Mouse (Mus musculus) liver, embryonic 12.5 days (tissue): ENCODE measurements around the gene Pdia3. TPM values are rescaled to one million over a fixed set of nuclear protein-coding genes. Genes with fewer than 3 reads are reported as not detected.

Source experiments
- ATAC-seq: fragments of 200-750 bp; cut with Nextera tagmentation; 2 replicates; pipeline ENCODE4 v1.8.0; 2017; ENCODE audit warnings: moderate number of reproducible peaks, mild to moderate bottlenecking, moderate library complexity
- H3K27ac ChIP-seq: fragments of 300-500 bp; sonication (generic); 2 replicates; pipeline ENCODE4 v1.5.1; 2016; ENCODE audit warnings: mild to moderate bottlenecking
- H3K27me3 ChIP-seq: fragments of 300-500 bp; sonication (generic); replicated peaks from 2 replicates; pipeline ENCODE4 v1.6.1; 2016; ENCODE audit warnings: mild to moderate bottlenecking, moderate library complexity
- H3K36me3 ChIP-seq: fragments of 300-500 bp; sonication (generic); 2 replicates; pipeline ENCODE4 v1.6.1; 2016; ENCODE audit warnings: mild to moderate bottlenecking, moderate library complexity
- H3K4me1 ChIP-seq: fragments of 300-500 bp; sonication (generic); 2 replicates; pipeline ENCODE4 v1.6.1; 2016
- H3K4me2 ChIP-seq: fragments of 300-500 bp; sonication (generic); 2 replicates; pipeline ENCODE4 v1.6.1; 2016; ENCODE audit warnings: mild to moderate bottlenecking, moderate library complexity
- H3K4me3 ChIP-seq: fragments of 300-500 bp; sonication (generic); 2 replicates; pipeline ENCODE4 v1.5.1; 2016; ENCODE audit warnings: mild to moderate bottlenecking, moderate library complexity
- H3K9ac ChIP-seq: fragments of 300-500 bp; sonication (generic); 2 replicates; pipeline ENCODE4 v1.6.1; 2016; ENCODE audit warnings: mild to moderate bottlenecking, moderate library complexity
- H3K9me3 ChIP-seq: fragments of 300-500 bp; sonication (generic); replicated peaks from 2 replicates; pipeline ENCODE4 v1.6.1; 2016; ENCODE audit warnings: mild to moderate bottlenecking, moderate library complexity
- WGBS: fragments of 180-500 bp; shearing (Covaris S2); methylation state at CpG from one replicate; pipeline ENCODE4 v1.1.7; 2016; ENCODE audit not compliant: insufficient replicate concordance; 5-methylcytosine and 5-hydroxymethylcytosine counted together
- polyA plus RNA-seq: library from polyadenylated mRNA; unstranded; fragments of >200 nt; fragmentation: Nextera tagmentation; extraction: Ambion mirVana; gene quantifications from 2 replicates; pipeline ENCODE4 v1.2.1, GENCODE M21; 2016

Gene Pdia3
- polyA plus RNA-seq, 1 experiment from 2014 or later, result 364 TPM

GRCm38 (mm10) chr2:121415591-121415990, 2.0 kb downstream of the Pdia3 start:
- Histone ChIP-seq H3K36me3 (peaks cover 51% of the 10 kb centered on the region), H3K27ac (no peak overlapping the region), H3K4me1 (peaks cover 44% of the 10 kb centered on the region), H3K27me3 (no peaks in the 10 kb centered on the region), H3K9ac (peak overlapping the region; percentile 99), H3K9me3 (no peaks in the 10 kb centered on the region), H3K4me3 (peak overlapping the region; percentile 100), H3K4me2 (peak overlapping the region; percentile 89)
- 75% methylated on average over 3 of the region's 3 CpGs for WGBS
- no peak for ATAC-seq

GRCm38 (mm10) chr2:121416356-121416755, 2.8 kb downstream of the Pdia3 start:
- H3K9ac ChIP-seq, result no peak overlapping the region
- H3K4me1 ChIP-seq, result peaks cover 44% of the 10 kb centered on the region
- no peaks in the 10 kb centered on the region for H3K27me3 ChIP-seq
- H3K9me3 ChIP-seq, result no peaks in the 10 kb centered on the region
- peaks cover 57% of the 10 kb centered on the region for H3K36me3 ChIP-seq
- no peak overlapping the region for H3K4me3 ChIP-seq
- 80% methylated on average over 6 of the region's 6 CpGs for WGBS
- ATAC-seq, result no peak
- H3K27ac ChIP-seq, result no peak overlapping the region
- peak overlapping the region; percentile 89; the same call in 1 of the 2 replicates for H3K4me2 ChIP-seq

- Histone ChIP-seq H3K36me3 (peaks cover 78% of the 10 kb centered on the region), H3K4me3 (no peak overlapping the region), H3K27ac (no peak overlapping the region), H3K9ac (no peak overlapping the region), H3K27me3 (no peaks in the 10 kb centered on the region), H3K4me2 (no peak overlapping the region), H3K4me1 (peaks cover 30% of the 10 kb centered on the region), H3K9me3 (no peaks in the 10 kb centered on the region)
- WGBS, result 82% methylated on average over 3 of the region's 3 CpGs
- no peak for ATAC-seq
Observed at GRCm38 (mm10) chr2:121418476-121418875, 4.9 kb downstream of the Pdia3 start.

GRCm38 (mm10) chr2:121423166-121423565, 9.6 kb downstream of the Pdia3 start:
- no peak overlapping the region for H3K27ac ChIP-seq
- 79% methylated on average over 2 of the region's 2 CpGs for WGBS
- no peak overlapping the region for H3K9ac ChIP-seq
- no peak overlapping the region for H3K4me2 ChIP-seq
- ATAC-seq, result no peak
- no peaks in the 10 kb centered on the region for H3K9me3 ChIP-seq
- no peaks in the 10 kb centered on the region for H3K27me3 ChIP-seq
- peaks cover 95% of the 10 kb centered on the region for H3K36me3 ChIP-seq
- no peaks in the 10 kb centered on the region for H3K4me1 ChIP-seq
- no peak overlapping the region for H3K4me3 ChIP-seq

GRCm38 (mm10) chr2:121425890-121426289, 12.3 kb downstream of the Pdia3 start:
- peaks cover 99% of the 10 kb centered on the region for H3K36me3 ChIP-seq
- H3K4me2 ChIP-seq, result no peak overlapping the region
- H3K4me1 ChIP-seq, result no peaks in the 10 kb centered on the region
- WGBS, result 82% methylated on average over 2 of the region's 2 CpGs
- H3K27me3 ChIP-seq, result no peaks in the 10 kb centered on the region
- no peak overlapping the region for H3K9ac ChIP-seq
- no peak overlapping the region for H3K4me3 ChIP-seq
- H3K9me3 ChIP-seq, result no peaks in the 10 kb centered on the region
- H3K27ac ChIP-seq, result no peak overlapping the region
- no peak for ATAC-seq

- H3K27me3 ChIP-seq, result 0 out of 2 replicates have a peak, but pooled peaks cover 3% of the 10 kb centered on the region
- no peak overlapping the region for H3K4me3 ChIP-seq
- H3K36me3 ChIP-seq, result peaks cover 100% of the 10 kb centered on the region
- no peak overlapping the region for H3K4me2 ChIP-seq
- H3K9me3 ChIP-seq, result no peaks in the 10 kb centered on the region
- ATAC-seq, result no peak
- H3K4me1 ChIP-seq, result no peaks in the 10 kb centered on the region
- no peak overlapping the region for H3K27ac ChIP-seq
- WGBS, result 95% methylated on average over 1 of the region's 1 CpGs
- no peak overlapping the region for H3K9ac ChIP-seq
Observed at GRCm38 (mm10) chr2:121434854-121435253, 21.3 kb downstream of the Pdia3 start.

GRCm38 (mm10) chr2:121439746-121440145, 26.2 kb downstream of the Pdia3 start:
- Histone ChIP-seq H3K4me1 (peaks cover 19% of the 10 kb centered on the region), H3K4me3 (no peak overlapping the region), H3K9ac (no peak overlapping the region), H3K36me3 (peaks cover 51% of the 10 kb centered on the region), H3K4me2 (no peak overlapping the region), H3K27ac (no peak overlapping the region), H3K27me3 (peaks cover 37% of the 10 kb centered on the region), H3K9me3 (no peaks in the 10 kb centered on the region)
- 58% methylated on average over 4 of the region's 4 CpGs for WGBS
- no peak for ATAC-seq

GRCm38 (mm10) chr2:121440834-121441605, 27.4 kb downstream of the Pdia3 start:
- Histone ChIP-seq H3K9ac (no peak overlapping the region), H3K27me3 (peaks cover 37% of the 10 kb centered on the region), H3K4me1 (peaks cover 19% of the 10 kb centered on the region), H3K4me2 (no peak overlapping the region), H3K4me3 (no peak overlapping the region), H3K27ac (no peak overlapping the region), H3K36me3 (peaks cover 38% of the 10 kb centered on the region), H3K9me3 (no peaks in the 10 kb centered on the region)
- no peak for ATAC-seq
- 48% methylated on average over 5 of the region's 5 CpGs for WGBS

GRCm38 (mm10) chr2:121441800-121442199, 28.2 kb downstream of the Pdia3 start:
- peak overlapping the region; percentile 93 for H3K4me2 ChIP-seq
- peaks cover 19% of the 10 kb centered on the region for H3K4me1 ChIP-seq
- peaks cover 30% of the 10 kb centered on the region for H3K36me3 ChIP-seq
- H3K27me3 ChIP-seq, result peaks cover 37% of the 10 kb centered on the region
- H3K27ac ChIP-seq, result no peak overlapping the region
- no peak for ATAC-seq
- H3K9ac ChIP-seq, result peak overlapping the region; percentile 69
- H3K9me3 ChIP-seq, result no peaks in the 10 kb centered on the region
- WGBS, result 15% methylated on average over 11 of the region's 11 CpGs
- peak overlapping the region; percentile 60 for H3K4me3 ChIP-seq

GRCm38 (mm10) chr2:121442259-121443067, 28.9 kb downstream of the Pdia3 start:
- H3K4me2 ChIP-seq, result peak overlapping the region; percentile 93
- 2% methylated on average over 30 of the region's 30 CpGs for WGBS
- H3K9me3 ChIP-seq, result no peaks in the 10 kb centered on the region
- 0 out of 2 replicates have a peak overlapping the region, but pooled peaks have one; percentile 52 for H3K27ac ChIP-seq
- peak overlapping the region; percentile 69 for H3K9ac ChIP-seq
- H3K36me3 ChIP-seq, result peaks cover 24% of the 10 kb centered on the region
- peaks cover 37% of the 10 kb centered on the region for H3K27me3 ChIP-seq
- peaks cover 24% of the 10 kb centered on the region for H3K4me1 ChIP-seq
- peak; percentile 96 for ATAC-seq
- H3K4me3 ChIP-seq, result peak overlapping the region; percentile 60

GRCm38 (mm10) chr2:121443068-121443349, 29.4 kb downstream of the Pdia3 start:
- Histone ChIP-seq H3K36me3 (peaks cover 18% of the 10 kb centered on the region), H3K9ac (peak overlapping the region; percentile 69), H3K9me3 (no peaks in the 10 kb centered on the region), H3K4me2 (peak overlapping the region; percentile 93), H3K4me3 (peak overlapping the region; percentile 60), H3K27ac (0 out of 2 replicates have a peak overlapping the region, but pooled peaks have one; percentile 52), H3K27me3 (peaks cover 37% of the 10 kb centered on the region), H3K4me1 (peaks cover 29% of the 10 kb centered on the region)
- WGBS, result 27% methylated on average over 8 of the region's 8 CpGs
- peak; percentile 6; the same call in 1 of the 2 replicates for ATAC-seq

- peaks cover 6% of the 10 kb centered on the region for H3K36me3 ChIP-seq
- H3K9me3 ChIP-seq, result no peaks in the 10 kb centered on the region
- H3K4me2 ChIP-seq, result peak within 1 kb of the TSS; percentile 93
- 78% methylated on average over 1 of the region's 1 CpGs for WGBS
- ATAC-seq, result no peak
- H3K9ac ChIP-seq, result 0 out of 2 replicates have a peak within 1 kb of the TSS, but pooled peaks have one; percentile 69
- H3K4me3 ChIP-seq, result peak within 1 kb of the TSS; percentile 60
- H3K27ac ChIP-seq, result no peak within 1 kb of the TSS
- peaks cover 37% of the 10 kb centered on the region for H3K27me3 ChIP-seq
- H3K4me1 ChIP-seq, result peaks cover 36% of the 10 kb centered on the region
Observed at GRCm38 (mm10) chr2:121444178-121444577, 30.6 kb downstream of the Pdia3 start, which contains the start of gene Ell3. TSS of gene Ell3 (minus strand) at chr2:121444278.
